Mouse (Mus musculus) hindbrain, postnatal 0 days (tissue): ENCODE results near the gene Slc16a3. TPM values are rescaled to one million over a fixed set of nuclear protein-coding genes. Genes with fewer than 3 reads are reported as not detected.

Experiments
- ATAC-seq: fragments of 200-750 bp; cut with Nextera tagmentation; 2 replicates; pipeline ENCODE4 v1.8.0; 2017; ENCODE audit warnings: mild to moderate bottlenecking, moderate TSS enrichment, moderate library complexity
- DNase-seq: peaks from one replicate; pipeline ENCODE4 v3.0.0-alpha.2; 2015; ENCODE audit warnings: low spot score
- H3K27ac ChIP-seq: fragments of 300-500 bp; sonication (generic); 2 replicates; pipeline ENCODE4 v1.5.1; 2014; ENCODE audit warnings: mild to moderate bottlenecking
- H3K27me3 ChIP-seq: fragments of 300-500 bp; sonication (generic); 2 replicates; pipeline ENCODE4 v1.6.1; 2014; ENCODE audit warnings: low read length, mixed read lengths; ENCODE audit not compliant: insufficient read depth
- H3K36me3 ChIP-seq: fragments of 300-500 bp; sonication (generic); 2 replicates; pipeline ENCODE4 v1.6.1; 2014; ENCODE audit warnings: low read length, mixed read lengths; ENCODE audit not compliant: insufficient read depth
- H3K4me1 ChIP-seq: fragments of 300-500 bp; sonication (generic); 2 replicates; pipeline ENCODE4 v1.6.1; 2014; ENCODE audit warnings: antibody characterized with exemption, low read length, mixed read lengths; ENCODE audit not compliant: insufficient read depth
- H3K4me2 ChIP-seq: fragments of 300-500 bp; sonication (generic); 2 replicates; pipeline ENCODE4 v1.6.1; 2014; ENCODE audit warnings: low read depth, mild to moderate bottlenecking, low read length, moderate library complexity, mixed read lengths
- H3K4me3 ChIP-seq: fragments of 300-500 bp; sonication (generic); 2 replicates; pipeline ENCODE4 v1.5.1; 2014; ENCODE audit warnings: low read length
- H3K9ac ChIP-seq: fragments of 300-500 bp; sonication (generic); replicated peaks from 2 replicates; pipeline ENCODE4 v1.6.1; 2014; ENCODE audit warnings: mild to moderate bottlenecking, low read length, moderate library complexity, mixed read lengths
- H3K9me3 ChIP-seq: fragments of 300-500 bp; sonication (generic); 2 replicates; pipeline ENCODE4 v1.6.1; 2016; ENCODE audit warnings: low read length, mixed read lengths
- CTCF ChIP-seq: IDR thresholded peaks from 2 replicates; pipeline ENCODE4 v1.5.1; 2016; ENCODE audit warnings: antibody characterized with exemption, control low read depth, low read depth
- WGBS: fragments of 180-500 bp; shearing (Covaris S2); extraction: QIAGEN DNeasy Blood & Tissue Kit; methylation state at CpG from one replicate; pipeline ENCODE4 v1.1.7; 2014; 5-methylcytosine and 5-hydroxymethylcytosine counted together
- polyA plus RNA-seq: library from polyadenylated mRNA; unstranded; fragments of >200 nt; fragmentation: Nextera tagmentation; extraction: Ambion mirVana; gene quantifications from 2 replicates; pipeline ENCODE4 v1.2.1, GENCODE M21; 2015
- total RNA-seq: library from RNA; depleted of rRNA; stranded (reverse); fragments of >200 nt; gene quantifications from 2 replicates; pipeline ENCODE4 v1.2.3, GENCODE M21; 2014

Slc16a3 gene
- total and polyA plus RNA-seq, 2 experiments from 2014 or later: 6.4 to 24.9 TPM

DNA sequence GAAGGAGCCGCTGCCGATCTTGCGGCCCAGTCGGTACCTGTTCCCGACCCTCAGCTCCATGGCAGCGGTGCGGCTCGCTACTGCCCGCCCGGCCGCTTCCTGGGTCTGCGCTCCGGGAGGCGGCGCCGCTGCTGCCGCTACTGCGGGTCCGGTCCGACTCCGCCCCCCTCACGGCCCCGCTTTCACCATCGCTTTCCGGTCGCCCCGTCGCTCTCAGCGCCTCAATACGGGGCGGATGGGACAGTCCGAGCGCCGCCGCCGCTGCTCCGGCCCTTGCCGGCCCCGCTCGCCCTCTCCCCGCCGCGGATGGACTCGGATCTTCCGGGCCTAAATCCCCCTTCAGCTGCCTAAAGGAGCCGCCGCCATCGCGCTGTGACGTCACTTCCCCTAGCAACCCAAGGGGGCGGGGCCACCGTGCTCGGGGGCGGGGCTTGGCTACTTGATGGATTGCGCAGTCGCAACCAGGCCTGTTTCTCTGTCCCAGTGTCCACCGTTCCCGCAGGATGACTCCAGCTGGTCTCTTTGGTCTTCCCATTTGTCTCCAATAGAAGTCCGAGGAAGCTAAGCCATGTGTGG lies 42.8 kb downstream of the Slc16a3 start, which contains the start of gene Csnk1d:
Gene Csnk1d, minus strand, starts transcription at position 380 of the 576 bp plus-strand sequence.
- Histone ChIP-seq H3K9me3 (no peaks in the 10 kb centered on the region), H3K4me1 (peaks cover 20% of the 10 kb centered on the region), H3K27me3 (no peaks in the 10 kb centered on the region), H3K27ac (peak within 1 kb of the TSS; percentile 96), H3K4me2 (peak within 1 kb of the TSS; percentile 87), H3K4me3 (peak within 1 kb of the TSS; percentile 85), H3K36me3 (no peaks in the 10 kb centered on the region; the same call in 1 of the 2 replicates), H3K9ac (peak within 1 kb of the TSS; percentile 99)
- ATAC-seq: peak; percentile 94
- DNase-seq: peak; percentile 97
- TF ChIP-seq CTCF: no peak
- WGBS: 1% methylated on average over 57 of the region's 59 CpGs

DNA sequence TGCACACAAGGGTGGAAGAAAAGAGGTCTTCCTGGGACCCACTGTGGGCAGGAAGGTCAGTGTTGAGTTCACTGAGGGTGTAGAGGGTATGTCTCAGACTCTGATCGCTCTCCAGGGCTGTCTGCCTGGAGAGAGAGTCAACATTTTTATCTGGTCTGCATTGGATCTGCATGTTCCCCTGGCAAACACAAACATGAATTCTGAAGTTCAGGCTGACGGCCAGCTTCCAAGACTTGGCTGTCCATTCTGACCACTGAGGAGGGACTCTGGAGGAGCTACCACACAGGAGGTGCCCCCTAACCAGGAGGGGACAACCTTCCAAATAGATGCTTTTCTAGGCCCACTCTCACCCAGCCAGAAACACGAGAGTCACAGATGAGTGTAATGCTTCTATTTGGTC lies 43.5 kb downstream of the Slc16a3 start:
- DNase-seq (peak; percentile 11), ATAC-seq (no peak; the same call in 1 of the 2 replicates)
- peaks cover 20% of the 10 kb centered on the region for H3K4me1 ChIP-seq
- peak overlapping the region; percentile 85 for H3K4me3 ChIP-seq
- H3K9ac ChIP-seq: peak overlapping the region; percentile 99
- no peaks in the 10 kb centered on the region for H3K27me3 ChIP-seq
- H3K9me3 ChIP-seq: no peaks in the 10 kb centered on the region
- 71% methylated on average over 3 of the region's 3 CpGs for WGBS
- peak overlapping the region; percentile 96 for H3K27ac ChIP-seq
- no peak for TF ChIP-seq CTCF
- no peaks in the 10 kb centered on the region for H3K36me3 ChIP-seq
- H3K4me2 ChIP-seq: peak overlapping the region; percentile 87

DNA sequence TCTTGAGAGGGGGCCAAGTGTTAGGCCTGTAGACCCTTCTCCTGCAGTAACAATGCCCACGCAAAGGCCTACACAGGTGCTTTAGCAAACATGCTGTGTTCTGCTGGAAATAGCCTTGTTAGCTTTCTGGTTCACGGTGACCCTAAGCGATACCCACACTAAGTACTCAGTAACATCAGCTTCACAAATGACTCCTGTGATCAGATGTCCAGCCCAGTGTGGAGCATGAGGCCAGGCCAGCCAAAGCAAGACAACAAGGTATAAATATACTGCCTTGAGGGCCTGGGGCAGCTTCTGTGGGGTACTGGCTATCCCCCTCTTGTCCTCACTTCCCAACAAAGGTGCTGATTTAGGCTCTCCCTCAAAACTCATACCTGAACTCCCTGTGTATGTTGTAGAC lies 44.8 kb downstream of the Slc16a3 start:
- TF ChIP-seq CTCF: no peak
- no peaks in the 10 kb centered on the region for H3K36me3 ChIP-seq
- peaks cover 20% of the 10 kb centered on the region for H3K4me1 ChIP-seq
- no peak overlapping the region for H3K4me3 ChIP-seq
- ATAC-seq: no peak
- H3K9me3 ChIP-seq: no peaks in the 10 kb centered on the region
- H3K27me3 ChIP-seq: no peaks in the 10 kb centered on the region
- WGBS: 95% methylated on average over 3 of the region's 3 CpGs
- no peak overlapping the region for H3K9ac ChIP-seq
- DNase-seq: no peak
- no peak overlapping the region for H3K27ac ChIP-seq
- H3K4me2 ChIP-seq: no peak overlapping the region

DNA sequence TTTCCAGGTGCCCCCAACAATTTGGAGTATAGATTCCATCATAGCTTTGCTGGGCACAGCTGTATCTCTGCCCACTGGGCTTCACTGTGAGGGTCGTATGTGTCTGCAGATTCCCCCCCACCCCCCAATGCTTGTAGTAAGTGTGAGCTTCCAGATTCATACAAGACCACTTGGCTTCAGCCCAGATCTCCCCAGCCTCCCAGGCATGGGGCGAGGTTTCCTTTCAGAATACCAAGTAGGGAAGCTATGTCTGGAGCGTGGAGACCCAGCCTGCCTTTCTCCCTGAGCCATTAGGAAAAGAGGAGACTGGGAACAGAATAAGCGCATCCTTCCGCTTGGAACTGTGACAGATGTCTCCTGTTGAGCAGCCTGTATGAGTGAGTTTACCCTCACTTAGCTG lies 45.3 kb downstream of the Slc16a3 start:
- no peaks in the 10 kb centered on the region for H3K36me3 ChIP-seq
- DNase-seq (peak; percentile 15), ATAC-seq (no peak)
- H3K9me3 ChIP-seq: no peaks in the 10 kb centered on the region
- 30% methylated on average over 5 of the region's 5 CpGs for WGBS
- H3K27me3 ChIP-seq: no peaks in the 10 kb centered on the region
- H3K4me2 ChIP-seq: no peak overlapping the region
- no peak overlapping the region for H3K27ac ChIP-seq
- H3K4me1 ChIP-seq: peaks cover 16% of the 10 kb centered on the region
- no peak overlapping the region for H3K4me3 ChIP-seq
- no peak for TF ChIP-seq CTCF
- H3K9ac ChIP-seq: no peak overlapping the region

DNA sequence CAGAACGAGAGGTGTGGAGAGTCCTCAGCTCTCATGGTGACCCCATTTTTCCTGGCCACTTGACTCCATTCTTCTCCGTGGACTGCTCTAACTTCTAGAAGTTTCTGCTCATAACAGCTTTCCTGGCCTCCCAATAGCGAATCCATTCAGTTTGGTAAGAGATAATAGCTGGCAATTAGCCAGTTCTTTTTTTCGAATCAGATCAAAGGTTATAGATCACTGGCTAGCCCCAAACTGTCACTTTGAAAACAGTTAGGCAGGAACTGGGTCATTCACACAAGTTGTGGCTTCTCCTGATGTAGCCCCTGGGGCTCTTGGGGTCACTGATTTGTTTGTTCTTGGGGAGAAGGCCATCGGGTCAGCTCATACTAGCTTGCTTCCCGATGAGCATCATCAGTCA lies 46.5 kb downstream of the Slc16a3 start:
- H3K4me1 ChIP-seq: peaks cover 6% of the 10 kb centered on the region
- H3K4me3 ChIP-seq: no peak overlapping the region
- no peak for DNase-seq
- H3K4me2 ChIP-seq: no peak overlapping the region
- H3K36me3 ChIP-seq: no peaks in the 10 kb centered on the region
- no peak overlapping the region for H3K9ac ChIP-seq
- H3K27ac ChIP-seq: no peak overlapping the region
- no peak for TF ChIP-seq CTCF
- 84% methylated on average over 6 of the region's 6 CpGs for WGBS
- no peaks in the 10 kb centered on the region for H3K27me3 ChIP-seq
- no peak for ATAC-seq
- H3K9me3 ChIP-seq: no peaks in the 10 kb centered on the region

DNA sequence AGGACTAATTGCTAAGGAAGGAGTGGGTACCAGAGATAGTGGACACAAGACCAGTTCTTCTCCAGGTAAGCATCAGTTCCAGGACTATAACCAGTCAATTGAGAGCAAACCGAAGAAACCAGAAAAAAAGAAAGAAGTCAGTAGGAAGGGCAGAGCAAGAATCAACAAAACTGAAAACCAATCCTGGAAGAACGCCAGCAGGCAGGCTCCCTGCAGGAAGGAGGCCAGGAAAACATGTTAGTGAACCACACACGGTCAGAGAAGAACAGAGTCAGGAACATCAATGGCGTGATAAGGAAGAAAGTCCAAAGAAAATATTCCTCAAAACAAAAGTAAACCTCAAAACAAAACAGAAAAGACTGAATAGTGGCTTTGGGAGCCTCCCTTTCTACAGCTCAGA lies 53.7 kb downstream of the Slc16a3 start:
- no peak overlapping the region for H3K27ac ChIP-seq
- no peak for TF ChIP-seq CTCF
- H3K36me3 ChIP-seq: no peaks in the 10 kb centered on the region
- H3K9me3 ChIP-seq: no peaks in the 10 kb centered on the region
- no peaks in the 10 kb centered on the region for H3K4me1 ChIP-seq
- DNase-seq (peak; percentile 28), ATAC-seq (no peak)
- no peaks in the 10 kb centered on the region for H3K27me3 ChIP-seq
- H3K4me2 ChIP-seq: no peak overlapping the region
- H3K4me3 ChIP-seq: no peak overlapping the region
- WGBS: 51% methylated on average over 4 of the region's 4 CpGs
- H3K9ac ChIP-seq: no peak overlapping the region

DNA sequence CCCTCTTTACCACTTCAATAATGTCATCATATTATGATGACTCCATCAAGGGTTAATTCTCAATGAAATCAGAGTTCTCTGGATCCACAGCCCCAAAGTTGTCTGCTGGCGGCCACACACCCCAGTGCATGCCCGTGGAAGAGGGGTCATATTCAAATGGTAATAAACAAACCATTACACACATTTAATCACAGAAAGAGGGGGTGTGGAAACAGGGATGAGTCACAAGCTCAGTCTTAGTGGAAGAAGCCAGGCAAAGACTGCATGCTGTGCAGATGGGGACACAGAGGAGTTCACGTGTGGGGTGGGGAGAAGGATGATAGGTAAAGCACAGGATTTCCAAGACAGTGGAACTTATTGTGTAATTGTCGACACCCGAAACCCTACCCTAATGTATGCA lies 56.0 kb downstream of the Slc16a3 start:
- no peak overlapping the region for H3K9ac ChIP-seq
- TF ChIP-seq CTCF: no peak
- 45% methylated on average over 5 of the region's 5 CpGs for WGBS
- no peaks in the 10 kb centered on the region for H3K4me1 ChIP-seq
- no peak overlapping the region for H3K27ac ChIP-seq
- H3K36me3 ChIP-seq: no peaks in the 10 kb centered on the region
- no peak overlapping the region for H3K4me2 ChIP-seq
- ATAC-seq: no peak
- no peaks in the 10 kb centered on the region for H3K27me3 ChIP-seq
- no peak for DNase-seq
- H3K4me3 ChIP-seq: no peak overlapping the region
- H3K9me3 ChIP-seq: no peaks in the 10 kb centered on the region
